Mouse (Mus musculus): ENCODE results near the gene Stx1b. TPM values are rescaled to one million over a fixed set of nuclear protein-coding genes. Genes with fewer than 3 reads are reported as not detected.

The Stx1b gene
- polyA plus RNA-seq, 2 experiments, result 0.05 to 1.1 TPM

DNA sequence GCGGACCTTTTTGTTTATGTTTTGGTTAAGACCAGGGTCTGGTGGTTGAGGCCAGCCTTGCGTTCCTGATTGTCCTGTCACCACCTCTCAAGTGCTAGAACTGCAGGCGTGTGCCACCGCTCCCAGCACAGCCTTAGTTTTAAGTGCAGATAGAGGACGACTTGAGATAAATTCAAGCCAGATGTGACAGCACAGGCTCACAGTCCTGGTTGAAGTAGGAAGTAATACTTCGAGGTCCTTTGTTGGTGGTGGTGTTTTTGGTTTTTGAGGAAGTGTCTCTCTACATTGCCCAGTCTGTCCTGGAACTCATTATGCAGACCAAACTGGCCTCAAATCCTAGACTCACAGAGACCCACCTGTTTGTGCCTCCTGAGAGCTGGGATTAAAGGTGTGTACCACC is 64.6 kb downstream of the Stx1b start:
- DNase-seq (ENCODE audit: low read depth in 3 of 3, low spot score in 3 of 3), result no peak
- H3K4me2 ChIP-seq (ENCODE audit: low read depth), result no peak overlapping the region
- H3K27ac ChIP-seq, result no peak overlapping the region
- 19% methylated on average over 6 of the region's 6 CpGs for WGBS (ENCODE audit: insufficient replicate concordance)
- 0 out of 4 replicates have a peak, but pooled peaks cover 0 to 4% of the 10 kb centered on the region in 2 experiments for H3K4me1 ChIP-seq (replicated peaks; ENCODE audit: control insufficient read depth in 2 of 2, insufficient read depth in 2 of 2, low read length in 1 of 2)
- H3K9ac ChIP-seq (replicated peaks), result no peak overlapping the region
- H3K27me3 ChIP-seq (ENCODE audit: control insufficient read depth, insufficient read depth, low read length), result no peaks in the 10 kb centered on the region
- TF ChIP-seq CTCF (IDR thresholded peaks at IDR 0.05; ENCODE audit: low read depth) (no peak), EP300 (IDR thresholded peaks at IDR 0.05; ENCODE audit: low read depth) (no peak)
- no peak for ATAC-seq (ENCODE audit: insufficient read depth)
- no peaks in the 10 kb centered on the region for H3K36me3 ChIP-seq (replicated peaks; ENCODE audit: control insufficient read depth, insufficient read depth, low read depth)
- H3K9me3 ChIP-seq (ENCODE audit: control insufficient read depth, low read length), result no peaks in the 10 kb centered on the region
- no peak overlapping the region for H3K4me3 ChIP-seq (ENCODE audit: insufficient read depth in 1 of 2, low read depth in 2 of 2, low read length in 2 of 2)

Other genes starting within 250 kb of the Stx1b start
- 4.4 and 5.4 TPM in 2 replicates for gene Ccdc189, start 236.0 kb downstream of the Stx1b start, polyA plus RNA-seq (2012; rRNA removed)
- 6.8 and 7.5 TPM in 2 replicates for gene Ccdc189, start 236.0 kb downstream of the Stx1b start, polyA plus RNA-seq (2014; fragmentation: Nextera tagmentation; extraction: Ambion mirVana)
- gene Rnf40, start 235.8 kb downstream of the Stx1b start, polyA plus RNA-seq (2012; rRNA removed), result 10.3 and 14.0 TPM in 2 replicates
- 13.7 and 16.1 TPM in 2 replicates for gene Rnf40, start 235.8 kb downstream of the Stx1b start, polyA plus RNA-seq (2014; fragmentation: Nextera tagmentation; extraction: Ambion mirVana)
- 1.6 and 1.9 TPM in 2 replicates for gene Zfp629, start 208.8 kb downstream of the Stx1b start, polyA plus RNA-seq (2012; rRNA removed)
- gene Zfp629, start 208.8 kb downstream of the Stx1b start, polyA plus RNA-seq (2014; fragmentation: Nextera tagmentation; extraction: Ambion mirVana), result 1.4 and 2.2 TPM in 2 replicates
- gene Bcl7c, start 115.6 kb downstream of the Stx1b start, polyA plus RNA-seq (2012; rRNA removed), result 11.6 and 12.5 TPM in 2 replicates
- 21.7 and 27.9 TPM in 2 replicates for gene Bcl7c, start 115.6 kb downstream of the Stx1b start, polyA plus RNA-seq (2014; fragmentation: Nextera tagmentation; extraction: Ambion mirVana)
- 2.6 and 4.3 TPM in 2 replicates for gene Ctf1, start 111.8 kb downstream of the Stx1b start, polyA plus RNA-seq (2012; rRNA removed)
- gene Ctf1, start 111.8 kb downstream of the Stx1b start, polyA plus RNA-seq (2014; fragmentation: Nextera tagmentation; extraction: Ambion mirVana), result 1.7 and 2.5 TPM in 2 replicates
- gene Ctf2, start 92.4 kb downstream of the Stx1b start, polyA plus RNA-seq (2012; rRNA removed), result not detected in 2 replicates
- gene Ctf2, start 92.4 kb downstream of the Stx1b start, polyA plus RNA-seq (2014; fragmentation: Nextera tagmentation; extraction: Ambion mirVana), result 0.05 and 0.15 TPM in 2 replicates
- gene Fbxl19, start 80.0 kb downstream of the Stx1b start, polyA plus RNA-seq (2012; rRNA removed), result 10.8 and 11.3 TPM in 2 replicates
- 0.85 and 1.1 TPM in 2 replicates for gene Fbxl19, start 80.0 kb downstream of the Stx1b start, polyA plus RNA-seq (2014; fragmentation: Nextera tagmentation; extraction: Ambion mirVana)
- 6.9 and 7.2 TPM in 2 replicates for gene Orai3, start 54.7 kb downstream of the Stx1b start, polyA plus RNA-seq (2012; rRNA removed)
- gene Orai3, start 54.7 kb downstream of the Stx1b start, polyA plus RNA-seq (2014; fragmentation: Nextera tagmentation; extraction: Ambion mirVana), result 3.9 and 4.9 TPM in 2 replicates
- gene Setd1a, start 47.9 kb downstream of the Stx1b start, polyA plus RNA-seq (2012; rRNA removed), result 5.7 TPM in 2 replicates
- gene Setd1a, start 47.9 kb downstream of the Stx1b start, polyA plus RNA-seq (2014; fragmentation: Nextera tagmentation; extraction: Ambion mirVana), result 10.5 and 12.3 TPM in 2 replicates
- gene Gm49388, start 38.9 kb downstream of the Stx1b start, polyA plus RNA-seq (2012; rRNA removed), result 1.2 TPM in 1 of 2 replicates, not detected in the other
- not detected in 2 replicates for gene Gm49388, start 38.9 kb downstream of the Stx1b start, polyA plus RNA-seq (2014; fragmentation: Nextera tagmentation; extraction: Ambion mirVana)
- gene Hsd3b7, start 23.9 kb downstream of the Stx1b start, polyA plus RNA-seq (2012; rRNA removed), result 44.8 and 45.5 TPM in 2 replicates
- gene Hsd3b7, start 23.9 kb downstream of the Stx1b start, polyA plus RNA-seq (2014; fragmentation: Nextera tagmentation; extraction: Ambion mirVana), result 44.8 and 45.5 TPM in 2 replicates
- 20.4 and 34.9 TPM in 2 replicates for gene Stx4a, start 255 bp downstream of the Stx1b start, polyA plus RNA-seq (2012; rRNA removed)
- gene Stx4a, start 255 bp downstream of the Stx1b start, polyA plus RNA-seq (2014; fragmentation: Nextera tagmentation; extraction: Ambion mirVana), result 7.2 and 8.1 TPM in 2 replicates
- 5.8 and 6.7 TPM in 2 replicates for gene Zfp646, start 51.7 kb upstream of the Stx1b start, polyA plus RNA-seq (2012; rRNA removed)
- 4.6 and 5.1 TPM in 2 replicates for gene Zfp646, start 51.7 kb upstream of the Stx1b start, polyA plus RNA-seq (2014; fragmentation: Nextera tagmentation; extraction: Ambion mirVana)
- gene Zfp668, start 52.3 kb upstream of the Stx1b start, polyA plus RNA-seq (2012; rRNA removed), result 3.0 TPM in 2 replicates
- gene Zfp668, start 52.3 kb upstream of the Stx1b start, polyA plus RNA-seq (2014; fragmentation: Nextera tagmentation; extraction: Ambion mirVana), result 3.9 and 4.3 TPM in 2 replicates
- 0.38 and 0.48 TPM in 2 replicates for gene Prss53, start 66.4 kb upstream of the Stx1b start, polyA plus RNA-seq (2012; rRNA removed)
- gene Prss53, start 66.4 kb upstream of the Stx1b start, polyA plus RNA-seq (2014; fragmentation: Nextera tagmentation; extraction: Ambion mirVana), result 0.05 and 0.29 TPM in 2 replicates
- gene Gm21974, start 70.9 kb upstream of the Stx1b start, polyA plus RNA-seq (2012; rRNA removed), result not detected in 2 replicates
- gene Gm21974, start 70.9 kb upstream of the Stx1b start, polyA plus RNA-seq (2014; fragmentation: Nextera tagmentation; extraction: Ambion mirVana), result not detected in 2 replicates
- gene Vkorc1, start 71.1 kb upstream of the Stx1b start, polyA plus RNA-seq (2012; rRNA removed), result 74.0 and 104 TPM in 2 replicates
- gene Vkorc1, start 71.1 kb upstream of the Stx1b start, polyA plus RNA-seq (2014; fragmentation: Nextera tagmentation; extraction: Ambion mirVana), result 107 and 116 TPM in 2 replicates
- 28.0 and 29.7 TPM in 2 replicates for gene Bckdk, start 79.5 kb upstream of the Stx1b start, polyA plus RNA-seq (2012; rRNA removed)
- gene Bckdk, start 79.5 kb upstream of the Stx1b start, polyA plus RNA-seq (2014; fragmentation: Nextera tagmentation; extraction: Ambion mirVana), result 68.3 and 76.0 TPM in 2 replicates
- 9.6 and 13.7 TPM in 2 replicates for gene Kat8, start 88.0 kb upstream of the Stx1b start, polyA plus RNA-seq (2012; rRNA removed)
- gene Kat8, start 88.0 kb upstream of the Stx1b start, polyA plus RNA-seq (2014; fragmentation: Nextera tagmentation; extraction: Ambion mirVana), result 15.7 and 17.6 TPM in 2 replicates
- 8.3 and 12.6 TPM in 2 replicates for gene Prss8, start 105.6 kb upstream of the Stx1b start, polyA plus RNA-seq (2012; rRNA removed)
- gene Prss8, start 105.6 kb upstream of the Stx1b start, polyA plus RNA-seq (2014; fragmentation: Nextera tagmentation; extraction: Ambion mirVana), result 9.8 and 10.3 TPM in 2 replicates
- 2.0 and 2.3 TPM in 2 replicates for gene Prss36, start 122.2 kb upstream of the Stx1b start, polyA plus RNA-seq (2012; rRNA removed)
- gene Prss36, start 122.2 kb upstream of the Stx1b start, polyA plus RNA-seq (2014; fragmentation: Nextera tagmentation; extraction: Ambion mirVana), result 3.0 TPM in 2 replicates
- gene Fus, start 142.9 kb upstream of the Stx1b start, polyA plus RNA-seq (2012; rRNA removed), result 169 and 278 TPM in 2 replicates
- 15.8 and 17.1 TPM in 2 replicates for gene Fus, start 142.9 kb upstream of the Stx1b start, polyA plus RNA-seq (2014; fragmentation: Nextera tagmentation; extraction: Ambion mirVana)
- 13.8 and 20.2 TPM in 2 replicates for gene Pycard, start 169.3 kb upstream of the Stx1b start, polyA plus RNA-seq (2012; rRNA removed)
- 37.1 and 39.3 TPM in 2 replicates for gene Pycard, start 169.3 kb upstream of the Stx1b start, polyA plus RNA-seq (2014; fragmentation: Nextera tagmentation; extraction: Ambion mirVana)
- gene Trim72, start 179.4 kb upstream of the Stx1b start, polyA plus RNA-seq (2012; rRNA removed), result 0.03 and 0.04 TPM in 2 replicates
- gene Trim72, start 179.4 kb upstream of the Stx1b start, polyA plus RNA-seq (2014; fragmentation: Nextera tagmentation; extraction: Ambion mirVana), result not detected in 2 replicates
- gene Itgam, start 238.1 kb upstream of the Stx1b start, polyA plus RNA-seq (2012; rRNA removed), result 1.9 and 2.7 TPM in 2 replicates
- 1.1 and 1.5 TPM in 2 replicates for gene Itgam, start 238.1 kb upstream of the Stx1b start, polyA plus RNA-seq (2014; fragmentation: Nextera tagmentation; extraction: Ambion mirVana)
- 0.02 TPM in 1 of 2 replicates, not detected in the other for gene Gm49368, start 238.1 kb upstream of the Stx1b start, polyA plus RNA-seq (2012; rRNA removed)
- gene Gm49368, start 238.1 kb upstream of the Stx1b start, polyA plus RNA-seq (2014; fragmentation: Nextera tagmentation; extraction: Ambion mirVana), result 0.03 TPM in 1 of 2 replicates, not detected in the other

Measured in liver, embryonic 14.5 days (tissue).